9 mouse cellular contexts compared by ENCODE assay signal in the genomic region with DNA sequence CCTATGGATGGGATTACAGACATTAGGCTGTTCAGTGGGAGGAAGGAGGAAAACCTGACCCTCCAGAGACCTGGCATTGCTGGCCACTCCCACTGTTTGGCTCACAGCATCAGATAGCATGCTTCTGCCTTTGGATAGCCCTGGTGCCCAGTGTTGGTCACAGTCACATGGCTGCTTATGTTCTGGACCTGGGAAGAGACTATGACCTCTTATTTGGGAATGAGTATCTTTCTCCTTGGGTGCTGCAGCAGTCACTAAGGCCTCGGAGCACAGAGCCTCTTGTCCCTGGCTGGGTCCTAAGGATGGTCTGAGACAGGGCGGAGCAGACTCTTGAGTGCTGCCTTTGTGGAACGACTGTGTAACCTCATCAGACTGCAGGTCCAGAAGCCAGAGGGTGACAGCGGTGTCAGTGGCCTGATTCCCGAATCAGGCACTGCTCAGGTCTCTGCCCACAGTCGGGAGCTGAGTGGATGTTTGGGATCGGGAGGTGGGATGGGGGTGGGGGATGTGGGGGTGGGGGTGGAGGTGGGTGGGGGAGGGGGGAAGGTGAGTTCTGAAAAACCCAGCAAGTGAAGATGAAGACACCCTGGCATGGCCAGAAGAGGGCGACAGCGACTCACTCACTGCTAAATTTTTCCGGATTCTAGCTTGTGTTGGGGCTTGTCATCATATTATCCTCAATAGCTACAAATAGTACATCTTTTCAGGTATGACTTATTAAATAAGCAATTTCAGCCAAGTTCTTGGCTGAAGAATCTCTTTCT. TPM values are rescaled to one million over a fixed set of nuclear protein-coding genes. Genes with fewer than 3 reads are reported as not detected.
DNase-seq lines count a peak whose midpoint lies in the region; ATAC-seq and TF ChIP-seq lines count a peak whose summit lies in the region.
"Had no signal": no experiment of that assay in that cellular context is flagged by ENCODE, and none has a peak within 500 bp of the region (broad histone marks: within the 10 kb centered on the region; RNA-seq: fewer than 3 reads in every experiment).

No protein-coding gene starts in this region.

- no peaks in the 10 kb centered on the region for H3K36me3 ChIP-seq in kidney, postnatal 0 days (ENCODE audit: insufficient read depth, low read length)
- H3K36me3 ChIP-seq in forebrain, embryonic 12.5 days (replicated peaks), result peaks cover 29% of the 10 kb centered on the region

- no peak overlapping the region for H3K4me2 ChIP-seq in kidney, postnatal 0 days (ENCODE audit: low read length)
- no peak overlapping the region for H3K4me2 ChIP-seq in forebrain, embryonic 12.5 days
- H3K4me2 ChIP-seq: limb, embryonic 15.5 days had no signal

- H3K4me3 ChIP-seq in kidney, postnatal 0 days (replicated peaks; ENCODE audit: low read depth, low read length), result no peak overlapping the region
- H3K4me3 ChIP-seq in forebrain, embryonic 12.5 days (replicated peaks), result no peak overlapping the region
- H3K4me3 ChIP-seq: limb, embryonic 15.5 days had no signal

- DNase-seq in kidney, postnatal 0 days (ENCODE audit: low spot score), result peak; percentile 49
- DNase-seq in kidney, adult 18-20 months, result no peak
- DNase-seq in urinary bladder, postnatal 25 days (ENCODE audit: low spot score), result peak; percentile 32
- DNase-seq in urinary bladder, postnatal 4 days (ENCODE audit: low spot score in 2 of 2), result no peak
- DNase-seq in brain, embryonic 14.5 days (ENCODE audit: low read depth), result peak; percentile 39
- DNase-seq in retina, postnatal 1 day, result peak; percentile 52
- DNase-seq in Muller cell, postnatal 12 days (ENCODE audit: inconsistent ontology term), result no peak

- no peak overlapping the region for H3K9ac ChIP-seq in kidney, postnatal 0 days (ENCODE audit: low read depth, low read length)
- no peak overlapping the region for H3K9ac ChIP-seq in forebrain, embryonic 12.5 days
- H3K9ac ChIP-seq: limb, embryonic 15.5 days had no signal

- H3K4me1 ChIP-seq in kidney, postnatal 0 days (replicated peaks; ENCODE audit: insufficient read depth, low read length), result no peaks in the 10 kb centered on the region
- H3K4me1 ChIP-seq in forebrain, embryonic 12.5 days, result peaks cover 7% of the 10 kb centered on the region
- H3K4me1 ChIP-seq: limb, embryonic 15.5 days had no signal

- TF ChIP-seq CTCF in kidney, postnatal 0 days (IDR thresholded peaks at IDR 0.05; ENCODE audit: low read depth), result peak; percentile 60
- TF ChIP-seq CTCF in brain, embryonic 14.5 days (IDR thresholded peaks at IDR 0.05; ENCODE audit: borderline replicate concordance, extremely low read depth, insufficient read depth, insufficient read length), result peak; percentile 66

- TF ChIP-seq POLR2A in brain, embryonic 14.5 days (IDR thresholded peaks at IDR 0.05; ENCODE audit: borderline replicate concordance, extremely low read depth, insufficient read depth, insufficient read length, poor library complexity, severe bottlenecking), result no peak

- 12% methylated on average over 10 of the region's 10 CpGs for WGBS in kidney, postnatal 0 days
- WGBS in forebrain, embryonic 12.5 days, result 15% methylated on average over 10 of the region's 10 CpGs

- no peak for ATAC-seq in kidney, postnatal 0 days (replicated peaks; ENCODE audit: low FRiP score, low read depth)
- ATAC-seq in forebrain, embryonic 12.5 days (ENCODE audit: low FRiP score), result no peak

- no peak overlapping the region for H3K27ac ChIP-seq in kidney, postnatal 0 days
- no peak overlapping the region for H3K27ac ChIP-seq in forebrain, embryonic 12.5 days
- H3K27ac ChIP-seq: limb, embryonic 15.5 days had no signal

- no peaks in the 10 kb centered on the region for H3K9me3 ChIP-seq in kidney, postnatal 0 days (replicated peaks; ENCODE audit: low read length)
- no peaks in the 10 kb centered on the region for H3K9me3 ChIP-seq in forebrain, embryonic 12.5 days
- H3K9me3 ChIP-seq: limb, embryonic 15.5 days had no signal

- no peaks in the 10 kb centered on the region for H3K27me3 ChIP-seq in kidney, postnatal 0 days (ENCODE audit: insufficient read depth, low read length)
- H3K27me3 ChIP-seq in forebrain, embryonic 12.5 days, result no peaks in the 10 kb centered on the region
- H3K27me3 ChIP-seq: limb, embryonic 15.5 days had no signal

RNA-seq across cellular contexts. Expression of gene Mief1, which starts 17.9 kb away (rescaled TPM):
- 19.9 and 20.5 TPM in 2 replicates for polyA plus RNA-seq in kidney, postnatal 0 days (2015; fragmentation: Nextera tagmentation; extraction: Ambion mirVana)
- 14.3 and 20.8 TPM in 2 replicates for polyA plus RNA-seq in brain, embryonic 14.5 days (2012; rRNA removed)
- 38.6 and 44.2 TPM in 2 replicates for polyA plus RNA-seq in forebrain, embryonic 12.5 days (2016; fragmentation: Nextera tagmentation; extraction: Ambion mirVana)

RNA-seq across cellular contexts. Expression of gene AC140267.1, which starts 19.7 kb away (rescaled TPM):
- not detected in 2 replicates for polyA plus RNA-seq in kidney, postnatal 0 days (2015; fragmentation: Nextera tagmentation; extraction: Ambion mirVana)
- polyA plus RNA-seq in brain, embryonic 14.5 days (2012; rRNA removed), result not detected in 2 replicates
- not detected in 2 replicates for polyA plus RNA-seq in forebrain, embryonic 12.5 days (2016; fragmentation: Nextera tagmentation; extraction: Ambion mirVana)
- polyA plus RNA-seq: limb, embryonic 15.5 days had no signal

RNA-seq across cellular contexts. Expression of gene Atf4, which starts 39.1 kb away (rescaled TPM):
- 116 and 118 TPM in 2 replicates for polyA plus RNA-seq in kidney, postnatal 0 days (2015; fragmentation: Nextera tagmentation; extraction: Ambion mirVana)
- polyA plus RNA-seq in brain, embryonic 14.5 days (2012; rRNA removed), result 236 and 364 TPM in 2 replicates
- polyA plus RNA-seq in forebrain, embryonic 12.5 days (2016; fragmentation: Nextera tagmentation; extraction: Ambion mirVana), result 132 and 142 TPM in 2 replicates

RNA-seq across cellular contexts. Expression of gene Mgat3, which starts 42.4 kb away (rescaled TPM):
- polyA plus RNA-seq in kidney, postnatal 0 days (2015; fragmentation: Nextera tagmentation; extraction: Ambion mirVana), result 6.7 and 7.4 TPM in 2 replicates
- 47.2 and 64.7 TPM in 2 replicates for polyA plus RNA-seq in brain, embryonic 14.5 days (2012; rRNA removed)
- polyA plus RNA-seq in forebrain, embryonic 12.5 days (2016; fragmentation: Nextera tagmentation; extraction: Ambion mirVana), result 8.6 and 9.6 TPM in 2 replicates

RNA-seq across cellular contexts. Expression of gene Rps19bp1, which starts 48.2 kb away (rescaled TPM):
- 53.5 and 62.7 TPM in 2 replicates for polyA plus RNA-seq in kidney, postnatal 0 days (2015; fragmentation: Nextera tagmentation; extraction: Ambion mirVana)
- polyA plus RNA-seq in brain, embryonic 14.5 days (2012; rRNA removed), result 51.4 and 54.7 TPM in 2 replicates
- polyA plus RNA-seq in forebrain, embryonic 12.5 days (2016; fragmentation: Nextera tagmentation; extraction: Ambion mirVana), result 57.4 and 65.2 TPM in 2 replicates

Comparison
In these comparisons a context has a peak if more than half of its experiments do, and no peak if none do; other contexts are left out.
1. DNase-seq: peak in kidney, postnatal 0 days (single experiment), urinary bladder, postnatal 25 days (single experiment), brain, embryonic 14.5 days (single experiment) and retina, postnatal 1 day (single experiment); none in kidney, adult 18-20 months (single experiment), urinary bladder, postnatal 4 days (0 of 2) and Muller cell, postnatal 12 days (single experiment).